Mouse (Mus musculus): ENCODE measurements around the gene Sparc. TPM values are rescaled to one million over a fixed set of nuclear protein-coding genes. Genes with fewer than 3 reads are reported as not detected.

The Sparc gene
- polyA plus RNA-seq, 1 experiment, result 585 TPM

GRCm38 (mm10) chr11:55439718-55440117, 16.7 kb upstream of the Sparc start:
- Histone ChIP-seq H3K36me3 (ENCODE audit: control insufficient read depth, insufficient read depth, low read length) (no peaks in the 10 kb centered on the region), H3K27ac (ENCODE audit: insufficient read depth, low read depth, low read length) (no peak overlapping the region), H3K4me3 (ENCODE audit: insufficient read depth, low read depth, low read length) (no peak overlapping the region), H3K27me3 (replicated peaks; ENCODE audit: control insufficient read depth, insufficient read depth, low read length) (no peaks in the 10 kb centered on the region), H3K4me1 (ENCODE audit: control insufficient read depth, insufficient read depth, low read length) (no peaks in the 10 kb centered on the region)
- WGBS, result 69% methylated on average over 5 of the region's 5 CpGs
- DNase-seq, result no peak
- TF ChIP-seq POLR2A (IDR thresholded peaks at IDR 0.05; ENCODE audit: low read depth, low read length) (no peak), CTCF (conservative IDR thresholded peaks at IDR 0.05; ENCODE audit: insufficient read depth, insufficient read length, low read depth, low read length) (no peak)

- WGBS, result 68% methylated on average over 4 of the region's 4 CpGs
- DNase-seq, result no peak
- TF ChIP-seq POLR2A (IDR thresholded peaks at IDR 0.05; ENCODE audit: low read depth, low read length) (no peak), CTCF (conservative IDR thresholded peaks at IDR 0.05; ENCODE audit: insufficient read depth, insufficient read length, low read depth, low read length) (no peak)
- no peaks in the 10 kb centered on the region for H3K36me3 ChIP-seq (ENCODE audit: control insufficient read depth, insufficient read depth, low read length)
- H3K4me3 ChIP-seq (ENCODE audit: insufficient read depth, low read depth, low read length), result no peak overlapping the region
- no peaks in the 10 kb centered on the region for H3K4me1 ChIP-seq (ENCODE audit: control insufficient read depth, insufficient read depth, low read length)
- no peak overlapping the region for H3K27ac ChIP-seq (ENCODE audit: insufficient read depth, low read depth, low read length)
- no peaks in the 10 kb centered on the region for H3K27me3 ChIP-seq (replicated peaks; ENCODE audit: control insufficient read depth, insufficient read depth, low read length)
Measured at GRCm38 (mm10) chr11:55438031-55438430, 15.0 kb upstream of the Sparc start.

- H3K36me3 ChIP-seq (ENCODE audit: control insufficient read depth, insufficient read depth, low read length), result no peaks in the 10 kb centered on the region
- no peaks in the 10 kb centered on the region for H3K4me1 ChIP-seq (ENCODE audit: control insufficient read depth, insufficient read depth, low read length)
- no peaks in the 10 kb centered on the region for H3K27me3 ChIP-seq (replicated peaks; ENCODE audit: control insufficient read depth, insufficient read depth, low read length)
- H3K27ac ChIP-seq (ENCODE audit: insufficient read depth, low read depth, low read length), result no peak overlapping the region
- TF ChIP-seq POLR2A (IDR thresholded peaks at IDR 0.05; ENCODE audit: low read depth, low read length) (no peak), CTCF (conservative IDR thresholded peaks at IDR 0.05; ENCODE audit: insufficient read depth, insufficient read length, low read depth, low read length) (no peak)
- no peak overlapping the region for H3K4me3 ChIP-seq (ENCODE audit: insufficient read depth, low read depth, low read length)
- no peak for DNase-seq
- 90% methylated on average over 6 of the region's 6 CpGs for WGBS
Measured at GRCm38 (mm10) chr11:55436089-55436488, 13.1 kb upstream of the Sparc start.

- no peak for DNase-seq
- Histone ChIP-seq H3K36me3 (ENCODE audit: control insufficient read depth, insufficient read depth, low read length) (no peaks in the 10 kb centered on the region), H3K4me1 (ENCODE audit: control insufficient read depth, insufficient read depth, low read length) (no peaks in the 10 kb centered on the region), H3K4me3 (ENCODE audit: insufficient read depth, low read depth, low read length) (no peak overlapping the region), H3K27me3 (replicated peaks; ENCODE audit: control insufficient read depth, insufficient read depth, low read length) (no peaks in the 10 kb centered on the region), H3K27ac (ENCODE audit: insufficient read depth, low read depth, low read length) (no peak overlapping the region)
- WGBS, result 45% methylated on average over 3 of the region's 3 CpGs
- no peak for TF ChIP-seq CTCF (conservative IDR thresholded peaks at IDR 0.05; ENCODE audit: insufficient read depth, insufficient read length, low read depth, low read length)
- TF ChIP-seq POLR2A (IDR thresholded peaks at IDR 0.05; ENCODE audit: low read depth, low read length), result no peak
Measured at GRCm38 (mm10) chr11:55432981-55433380, 10.0 kb upstream of the Sparc start.

- H3K36me3 ChIP-seq (ENCODE audit: control insufficient read depth, insufficient read depth, low read length), result no peaks in the 10 kb centered on the region
- H3K27ac ChIP-seq (ENCODE audit: insufficient read depth, low read depth, low read length), result no peak overlapping the region
- WGBS, result 93% methylated on average over 2 of the region's 2 CpGs
- no peak overlapping the region for H3K4me3 ChIP-seq (ENCODE audit: insufficient read depth, low read depth, low read length)
- no peaks in the 10 kb centered on the region for H3K4me1 ChIP-seq (ENCODE audit: control insufficient read depth, insufficient read depth, low read length)
- no peak for DNase-seq
- TF ChIP-seq CTCF (conservative IDR thresholded peaks at IDR 0.05; ENCODE audit: insufficient read depth, insufficient read length, low read depth, low read length) (no peak), POLR2A (IDR thresholded peaks at IDR 0.05; ENCODE audit: low read depth, low read length) (no peak)
- H3K27me3 ChIP-seq (replicated peaks; ENCODE audit: control insufficient read depth, insufficient read depth, low read length), result no peaks in the 10 kb centered on the region
Measured at GRCm38 (mm10) chr11:55429973-55430372, 7.0 kb upstream of the Sparc start.

GRCm38 (mm10) chr11:55428186-55429012, 5.4 kb upstream of the Sparc start:
- Histone ChIP-seq H3K4me1 (ENCODE audit: control insufficient read depth, insufficient read depth, low read length) (no peaks in the 10 kb centered on the region), H3K27me3 (replicated peaks; ENCODE audit: control insufficient read depth, insufficient read depth, low read length) (no peaks in the 10 kb centered on the region), H3K4me3 (ENCODE audit: insufficient read depth, low read depth, low read length) (no peak overlapping the region), H3K27ac (ENCODE audit: insufficient read depth, low read depth, low read length) (peak overlapping the region; percentile 96), H3K36me3 (ENCODE audit: control insufficient read depth, insufficient read depth, low read length) (no peaks in the 10 kb centered on the region)
- 30% methylated on average over 16 of the region's 16 CpGs for WGBS
- TF ChIP-seq CTCF (conservative IDR thresholded peaks at IDR 0.05; ENCODE audit: insufficient read depth, insufficient read length, low read depth, low read length) (no peak), POLR2A (IDR thresholded peaks at IDR 0.05; ENCODE audit: low read depth, low read length) (no peak)
- peak; percentile 93 for DNase-seq

GRCm38 (mm10) chr11:55424746-55425360, 1.9 kb upstream of the Sparc start:
- no peak for DNase-seq
- no peaks in the 10 kb centered on the region for H3K27me3 ChIP-seq (replicated peaks; ENCODE audit: control insufficient read depth, insufficient read depth, low read length)
- H3K4me1 ChIP-seq (ENCODE audit: control insufficient read depth, insufficient read depth, low read length), result no peaks in the 10 kb centered on the region
- no peaks in the 10 kb centered on the region for H3K36me3 ChIP-seq (ENCODE audit: control insufficient read depth, insufficient read depth, low read length)
- H3K27ac ChIP-seq (ENCODE audit: insufficient read depth, low read depth, low read length), result no peak overlapping the region
- TF ChIP-seq CTCF (conservative IDR thresholded peaks at IDR 0.05; ENCODE audit: insufficient read depth, insufficient read length, low read depth, low read length) (no peak), POLR2A (IDR thresholded peaks at IDR 0.05; ENCODE audit: low read depth, low read length) (no peak)
- 89% methylated on average over 8 of the region's 8 CpGs for WGBS
- H3K4me3 ChIP-seq (ENCODE audit: insufficient read depth, low read depth, low read length), result no peak overlapping the region

Measured in kidney, adult 2 months (tissue).